Mouse (Mus musculus) stomach, postnatal 0 days (tissue): ENCODE results near the gene Znrf4.

Experiments used
- CTCF ChIP-seq: IDR thresholded peaks from 2 replicates; pipeline ENCODE4 v1.5.1; 2016; ENCODE audit warnings: antibody characterized with exemption, low read depth, mild to moderate bottlenecking, moderate library complexity
- EP300 ChIP-seq: optimal IDR thresholded peaks from 2 replicates; pipeline ENCODE3; 2016; ENCODE audit warnings: antibody characterized with exemption

DNA sequence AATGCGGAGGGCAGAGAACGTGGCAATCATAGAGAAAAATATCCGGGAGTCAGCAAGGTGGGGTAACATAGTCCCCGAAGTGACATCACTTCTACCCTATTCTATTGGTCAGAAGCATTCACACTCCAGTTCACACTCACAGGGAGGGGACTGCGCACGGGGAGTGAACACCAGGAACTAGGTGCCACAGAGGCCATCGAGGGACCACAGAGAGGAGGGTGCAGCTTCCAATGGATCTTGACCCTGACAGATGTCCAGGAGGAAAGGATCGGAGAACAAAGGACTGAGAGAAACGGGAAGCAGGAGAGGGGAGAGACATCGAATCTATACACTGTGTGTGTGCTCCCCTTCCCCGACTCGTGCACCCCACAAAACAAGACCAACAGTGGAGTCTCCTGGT, 2.7 kb upstream of the Znrf4 start:
- TF ChIP-seq EP300 = no peak
- TF ChIP-seq CTCF = no peak
